Mouse (Mus musculus) cerebellum, postnatal 36 days (tissue): ENCODE data around the gene Gnat2.

Source experiments
- DNase-seq, 2 experiments: peaks; one replicate each; pipeline ENCODE4 v3.0.0; 2021 to 2022; ENCODE audit warnings: mixed read lengths in 2 of 2

Gnat2 gene

GRCm38 (mm10) chr3:108085721-108086469 is 6.7 kb upstream of the Gnat2 start:
- peak; percentile 74 to 77 for DNase-seq

GRCm38 (mm10) chr3:108086470-108086979 is 6.1 kb upstream of the Gnat2 start, which contains the start of gene Ampd2:
Gene Ampd2 (minus strand): TSS chr3:108086651.
- DNase-seq: peak; percentile 53 to 66

- no peak for DNase-seq
These were observed 5.3 kb upstream of the Gnat2 start for GRCm38 (mm10) chr3:108087329-108087728.

- DNase-seq: no peak
These were observed 3.7 kb upstream of the Gnat2 start for GRCm38 (mm10) chr3:108088842-108089380.

- DNase-seq: no peak
These were observed 2.7 kb upstream of the Gnat2 start for GRCm38 (mm10) chr3:108089916-108090315.

GRCm38 (mm10) chr3:108090561-108090960 is 2.0 kb upstream of the Gnat2 start:
- DNase-seq: no peak

- DNase-seq: no peak
These were observed 559 bp upstream of the Gnat2 start for GRCm38 (mm10) chr3:108092030-108092429.

GRCm38 (mm10) chr3:108093306-108093705 is 717 bp downstream of the Gnat2 start:
- DNase-seq: no peak

- no peak for DNase-seq
These were observed 1.6 kb downstream of the Gnat2 start for GRCm38 (mm10) chr3:108094146-108094545.

GRCm38 (mm10) chr3:108094976-108095760 is 2.6 kb downstream of the Gnat2 start:
- no peak for DNase-seq

- DNase-seq: no peak
These were observed 3.6 kb downstream of the Gnat2 start for GRCm38 (mm10) chr3:108096226-108096625.

- DNase-seq: no peak
These were observed 4.1 kb downstream of the Gnat2 start for GRCm38 (mm10) chr3:108096726-108097125.

GRCm38 (mm10) chr3:108097656-108098055 is 5.1 kb downstream of the Gnat2 start:
- DNase-seq: no peak

- no peak for DNase-seq
These were observed 5.7 kb downstream of the Gnat2 start for GRCm38 (mm10) chr3:108098316-108098715.

GRCm38 (mm10) chr3:108101594-108101993 is 9.0 kb downstream of the Gnat2 start:
- DNase-seq: no peak

- DNase-seq: no peak
These were observed 9.5 kb downstream of the Gnat2 start for GRCm38 (mm10) chr3:108102075-108102474.

- no peak for DNase-seq
These were observed 12.7 kb downstream of the Gnat2 start for GRCm38 (mm10) chr3:108105281-108105680.

GRCm38 (mm10) chr3:108111320-108111719 is 18.7 kb downstream of the Gnat2 start:
- no peak for DNase-seq

GRCm38 (mm10) chr3:108112246-108112645 is 19.7 kb downstream of the Gnat2 start:
- no peak for DNase-seq

- no peak for DNase-seq
These were observed 20.1 kb downstream of the Gnat2 start for GRCm38 (mm10) chr3:108112666-108113065.

GRCm38 (mm10) chr3:108113591-108114289 is 21.2 kb downstream of the Gnat2 start:
- no peak for DNase-seq

- DNase-seq: no peak
These were observed 24.9 kb downstream of the Gnat2 start for GRCm38 (mm10) chr3:108117465-108117864.

- no peak for DNase-seq
These were observed 28.5 kb downstream of the Gnat2 start for GRCm38 (mm10) chr3:108121101-108121500.
